Mouse (Mus musculus) neural tube, embryonic 13.5 days (tissue): ENCODE results near the gene Nuak1. TPM values are rescaled to one million over a fixed set of nuclear protein-coding genes. Genes with fewer than 3 reads are reported as not detected.

Experiments used
- ATAC-seq: fragments of 200-750 bp; cut with Nextera tagmentation; 2 replicates; pipeline ENCODE4 v1.8.0; 2017; ENCODE audit warnings: low read depth, mild to moderate bottlenecking, moderate TSS enrichment, moderate library complexity
- H3K27ac ChIP-seq: fragments of 300-500 bp; sonication (generic); replicated peaks from 2 replicates; pipeline ENCODE4 v1.5.1; 2015; ENCODE audit warnings: moderate library complexity, mild to moderate bottlenecking, inconsistent platforms
- H3K27me3 ChIP-seq: fragments of 300-500 bp; sonication (generic); 2 replicates; pipeline ENCODE4 v1.6.1; 2015; ENCODE audit warnings: mild to moderate bottlenecking, inconsistent platforms
- H3K36me3 ChIP-seq: fragments of 300-500 bp; sonication (generic); 2 replicates; pipeline ENCODE4 v1.6.1; 2015; ENCODE audit warnings: mild to moderate bottlenecking, inconsistent platforms
- H3K4me1 ChIP-seq: fragments of 300-500 bp; sonication (generic); replicated peaks from 2 replicates; pipeline ENCODE4 v1.6.1; 2015; ENCODE audit warnings: inconsistent platforms
- H3K4me2 ChIP-seq: fragments of 300-500 bp; sonication (generic); 2 replicates; pipeline ENCODE4 v1.6.1; 2015; ENCODE audit warnings: inconsistent platforms, mild to moderate bottlenecking, moderate library complexity
- H3K4me3 ChIP-seq: fragments of 300-500 bp; sonication (generic); 2 replicates; pipeline ENCODE4 v1.5.1; 2015; ENCODE audit warnings: mild to moderate bottlenecking, inconsistent platforms
- H3K9ac ChIP-seq: fragments of 300-500 bp; sonication (generic); 2 replicates; pipeline ENCODE4 v1.6.1; 2015; ENCODE audit warnings: moderate library complexity, mild to moderate bottlenecking, inconsistent platforms
- H3K9me3 ChIP-seq: fragments of 300-500 bp; sonication (generic); 2 replicates; pipeline ENCODE4 v1.6.1; 2016; ENCODE audit warnings: inconsistent platforms
- WGBS: fragments of 180-500 bp; shearing (Covaris S2); methylation state at CpG from one replicate; pipeline ENCODE4 v1.1.7; 2015; 5-methylcytosine and 5-hydroxymethylcytosine counted together
- polyA plus RNA-seq: library from polyadenylated mRNA; unstranded; fragments of >200 nt; fragmentation: Nextera tagmentation; extraction: Ambion mirVana; gene quantifications from 2 replicates; pipeline ENCODE4 v1.2.1, GENCODE M21; 2015

The Nuak1 gene
- polyA plus RNA-seq, 1 experiment from 2014 or later, result 5.7 TPM

DNA sequence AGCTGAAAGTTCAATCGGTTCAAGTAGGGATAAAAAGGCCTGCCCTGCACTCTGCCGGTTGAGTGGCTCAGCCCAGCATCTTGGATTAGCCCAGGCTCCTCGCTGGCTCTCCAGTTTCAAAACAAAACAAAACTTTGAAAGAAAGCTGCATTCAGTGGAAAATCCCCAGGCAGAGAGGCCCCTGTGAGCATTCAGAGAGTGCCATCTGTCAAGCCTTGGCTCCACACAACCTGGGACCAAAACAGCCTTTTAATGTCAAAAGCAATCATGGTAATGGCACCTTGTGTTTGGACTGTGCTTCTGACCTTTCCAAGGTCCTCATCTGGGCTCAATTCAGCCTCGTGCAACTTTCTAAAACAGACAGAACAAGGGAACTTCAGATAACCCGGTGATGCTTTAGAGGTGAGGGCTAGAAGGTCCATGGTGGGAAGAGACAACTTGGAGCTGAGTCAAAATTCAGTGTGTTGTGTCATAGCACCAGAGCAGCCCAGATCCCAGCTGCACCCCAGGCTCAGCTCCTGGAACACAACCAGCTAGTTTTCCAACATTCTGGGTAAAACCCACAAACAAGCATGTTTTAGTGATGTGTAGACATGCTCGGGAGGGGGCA is 27.3 kb upstream of the Nuak1 start:
- H3K27ac ChIP-seq, result no peak overlapping the region
- H3K9me3 ChIP-seq, result no peaks in the 10 kb centered on the region
- WGBS, result 44% methylated on average over 6 of the region's 6 CpGs
- H3K36me3 ChIP-seq, result no peaks in the 10 kb centered on the region
- H3K27me3 ChIP-seq, result no peaks in the 10 kb centered on the region
- H3K4me1 ChIP-seq, result no peaks in the 10 kb centered on the region
- H3K4me2 ChIP-seq, result no peak overlapping the region
- no peak for ATAC-seq
- H3K4me3 ChIP-seq, result no peak overlapping the region
- H3K9ac ChIP-seq, result no peak overlapping the region

DNA sequence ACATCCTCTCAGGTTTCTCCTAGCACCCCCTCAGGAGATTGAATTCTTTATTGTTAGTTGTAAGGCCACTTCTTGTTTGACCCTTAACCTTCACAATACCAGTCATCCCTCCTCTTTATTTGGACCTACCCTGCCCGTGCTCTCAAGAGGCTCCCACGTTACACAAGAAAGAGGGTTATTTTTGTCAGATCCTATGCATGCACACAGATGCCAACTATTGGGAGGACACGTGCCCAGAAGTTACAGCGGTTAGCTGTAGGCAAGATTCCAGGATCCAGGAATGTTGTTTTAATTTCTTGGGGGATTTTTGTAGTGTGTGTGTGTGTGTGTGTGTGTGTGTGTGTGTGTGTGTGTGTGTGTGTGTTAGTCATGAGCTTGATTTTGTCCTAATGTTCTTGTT is 25.1 kb upstream of the Nuak1 start:
- Histone ChIP-seq H3K4me3 (no peak overlapping the region), H3K4me1 (no peaks in the 10 kb centered on the region), H3K36me3 (no peaks in the 10 kb centered on the region), H3K4me2 (no peak overlapping the region), H3K27me3 (no peaks in the 10 kb centered on the region), H3K27ac (no peak overlapping the region), H3K9ac (no peak overlapping the region), H3K9me3 (no peaks in the 10 kb centered on the region)
- WGBS, result 71% methylated on average over 4 of the region's 4 CpGs
- ATAC-seq, result no peak

DNA sequence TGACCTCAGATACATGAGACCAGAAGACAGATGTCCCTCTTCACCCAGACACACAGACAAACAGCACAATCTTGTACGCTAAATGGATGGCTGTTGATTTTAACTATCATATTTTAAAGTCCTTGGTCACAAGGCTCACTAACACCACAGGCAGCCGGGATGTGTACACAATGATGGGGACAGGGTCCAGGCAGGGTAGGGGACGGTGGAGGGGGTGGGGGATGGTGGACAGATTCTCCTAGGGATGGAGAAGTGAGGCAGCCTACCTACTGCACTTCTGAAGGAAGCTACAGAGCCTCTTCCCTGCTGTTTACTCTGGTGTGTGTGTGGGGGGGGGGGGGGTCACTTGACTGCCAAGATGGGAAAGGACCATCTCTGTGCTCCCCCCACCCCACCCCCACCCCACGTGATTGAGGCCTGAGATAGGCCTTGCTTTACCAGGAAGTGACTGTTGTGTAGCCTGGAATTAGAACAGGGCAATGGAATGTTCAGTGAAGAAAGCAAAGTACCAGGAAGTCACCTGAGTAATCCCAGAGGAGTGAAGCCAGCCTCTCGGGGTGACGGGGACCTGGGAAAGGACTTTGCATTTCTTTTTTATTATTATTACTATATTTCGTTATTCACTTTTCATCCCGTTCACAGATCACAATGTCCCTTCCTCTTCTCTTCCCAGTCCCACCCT is 20.2 kb upstream of the Nuak1 start:
- WGBS, result 81% methylated on average over 8 of the region's 8 CpGs
- Histone ChIP-seq H3K9ac (no peak overlapping the region), H3K4me1 (no peaks in the 10 kb centered on the region), H3K27ac (no peak overlapping the region), H3K27me3 (no peaks in the 10 kb centered on the region), H3K4me2 (no peak overlapping the region), H3K4me3 (no peak overlapping the region), H3K36me3 (no peaks in the 10 kb centered on the region), H3K9me3 (no peaks in the 10 kb centered on the region)
- no peak for ATAC-seq

DNA sequence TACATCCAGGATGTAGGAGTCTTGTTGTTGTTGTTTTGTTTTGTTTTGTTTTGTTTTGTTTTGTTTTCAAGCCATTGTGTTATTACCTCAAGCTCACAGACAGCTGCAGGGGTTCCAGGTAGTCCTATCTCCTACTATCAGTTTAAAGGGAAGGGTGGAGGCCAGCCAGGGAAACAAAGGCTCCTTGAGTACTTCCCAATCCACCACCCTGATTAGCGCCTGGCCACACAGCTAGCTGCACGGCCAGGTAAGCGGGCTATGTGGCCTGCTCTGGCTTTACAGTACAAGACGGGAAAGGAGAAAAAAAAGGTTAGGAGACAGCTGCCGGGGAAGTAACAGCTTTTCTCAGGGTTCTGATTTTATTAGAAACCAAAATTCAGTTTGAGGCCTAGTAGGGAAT is 17.7 kb upstream of the Nuak1 start:
- no peak overlapping the region for H3K4me3 ChIP-seq
- H3K9me3 ChIP-seq, result no peaks in the 10 kb centered on the region
- no peak overlapping the region for H3K27ac ChIP-seq
- H3K4me2 ChIP-seq, result no peak overlapping the region
- no peak for ATAC-seq
- WGBS, result 89% methylated on average over 5 of the region's 5 CpGs
- no peaks in the 10 kb centered on the region for H3K4me1 ChIP-seq
- no peaks in the 10 kb centered on the region for H3K36me3 ChIP-seq
- no peaks in the 10 kb centered on the region for H3K27me3 ChIP-seq
- no peak overlapping the region for H3K9ac ChIP-seq

DNA sequence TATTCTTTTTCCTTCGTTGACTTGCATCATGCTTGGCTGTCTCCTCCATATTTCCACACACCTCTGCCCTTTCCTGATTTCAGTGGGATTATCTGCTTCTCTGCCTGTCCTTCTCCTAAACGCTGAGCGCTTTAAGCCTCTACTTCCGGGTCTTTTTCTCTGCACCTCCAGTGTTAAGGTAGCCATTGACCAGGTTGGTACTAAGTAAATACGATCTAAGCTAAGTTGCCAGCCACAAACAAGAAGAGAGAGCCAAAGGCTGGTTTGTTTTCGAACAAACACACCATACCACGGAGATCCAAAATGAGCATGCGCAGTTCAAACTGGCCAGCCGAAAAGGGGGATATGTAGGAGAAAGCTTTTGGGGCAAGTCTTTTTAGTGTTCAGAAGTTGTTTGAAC is 17.1 kb upstream of the Nuak1 start:
- Histone ChIP-seq H3K4me2 (no peak overlapping the region), H3K4me3 (no peak overlapping the region), H3K27me3 (no peaks in the 10 kb centered on the region), H3K27ac (no peak overlapping the region), H3K36me3 (no peaks in the 10 kb centered on the region), H3K9ac (no peak overlapping the region), H3K9me3 (no peaks in the 10 kb centered on the region), H3K4me1 (no peaks in the 10 kb centered on the region)
- no peak for ATAC-seq
- 92% methylated on average over 9 of the region's 9 CpGs for WGBS

DNA sequence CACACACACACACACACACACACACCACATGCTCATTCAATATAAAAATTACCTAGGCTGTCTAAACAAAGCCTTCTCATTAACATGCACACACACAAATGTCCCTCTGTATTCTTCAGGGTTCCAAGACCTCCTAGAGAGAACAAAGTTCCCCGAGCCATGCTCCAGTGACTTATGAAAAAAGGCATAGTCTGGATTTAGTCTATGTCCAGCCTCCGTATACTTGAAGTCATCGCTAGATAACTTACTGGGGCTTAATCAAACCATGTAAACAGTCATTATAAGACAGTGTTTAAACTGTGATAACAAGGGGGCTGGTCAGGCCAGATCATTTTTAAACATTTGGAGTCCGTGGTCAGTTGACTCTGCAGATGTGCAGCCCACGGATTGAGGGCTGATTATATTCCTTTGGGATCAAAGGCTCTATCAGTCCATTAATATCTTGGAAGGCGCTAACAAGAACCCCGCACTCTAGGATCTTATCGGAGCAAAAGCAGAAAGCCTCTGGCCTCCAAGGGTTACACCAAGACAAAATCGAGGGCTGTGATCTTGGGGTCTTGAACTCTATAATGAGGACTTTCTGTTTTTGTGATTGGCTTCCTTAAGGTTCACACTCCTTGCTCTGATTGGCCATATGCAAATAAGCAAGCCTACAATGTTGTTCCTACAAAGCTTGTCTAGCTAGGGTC is 16.4 kb upstream of the Nuak1 start:
- ATAC-seq, result no peak
- 63% methylated on average over 9 of the region's 9 CpGs for WGBS
- no peaks in the 10 kb centered on the region for H3K36me3 ChIP-seq
- no peaks in the 10 kb centered on the region for H3K4me1 ChIP-seq
- no peak overlapping the region for H3K9ac ChIP-seq
- H3K4me3 ChIP-seq, result no peak overlapping the region
- H3K27me3 ChIP-seq, result no peaks in the 10 kb centered on the region
- no peaks in the 10 kb centered on the region for H3K9me3 ChIP-seq
- no peak overlapping the region for H3K27ac ChIP-seq
- H3K4me2 ChIP-seq, result no peak overlapping the region

DNA sequence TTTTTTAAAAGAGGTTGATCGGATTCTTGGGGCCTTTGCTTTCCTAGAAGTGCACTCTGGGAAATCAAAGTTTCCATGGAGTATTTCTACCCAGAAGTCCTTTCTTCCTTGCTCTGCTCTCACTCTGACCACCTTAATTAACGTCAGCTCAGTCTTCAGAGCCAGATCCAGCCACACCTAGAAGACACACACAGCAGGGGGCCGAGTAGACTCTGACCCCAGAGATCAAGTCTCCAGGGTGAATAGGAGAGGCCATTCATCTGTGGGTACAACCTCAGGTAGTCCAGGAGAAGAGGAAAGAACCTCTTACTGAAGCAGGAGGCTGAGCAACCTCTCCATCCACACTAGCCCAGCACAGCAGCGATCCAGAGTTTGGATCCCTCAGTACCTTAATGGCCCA is 11.5 kb upstream of the Nuak1 start:
- Histone ChIP-seq H3K4me1 (peaks cover 10% of the 10 kb centered on the region), H3K27me3 (no peaks in the 10 kb centered on the region), H3K9ac (no peak overlapping the region), H3K9me3 (no peaks in the 10 kb centered on the region), H3K27ac (no peak overlapping the region), H3K4me2 (no peak overlapping the region), H3K4me3 (no peak overlapping the region), H3K36me3 (no peaks in the 10 kb centered on the region)
- 75% methylated on average over 4 of the region's 4 CpGs for WGBS
- ATAC-seq, result no peak

DNA sequence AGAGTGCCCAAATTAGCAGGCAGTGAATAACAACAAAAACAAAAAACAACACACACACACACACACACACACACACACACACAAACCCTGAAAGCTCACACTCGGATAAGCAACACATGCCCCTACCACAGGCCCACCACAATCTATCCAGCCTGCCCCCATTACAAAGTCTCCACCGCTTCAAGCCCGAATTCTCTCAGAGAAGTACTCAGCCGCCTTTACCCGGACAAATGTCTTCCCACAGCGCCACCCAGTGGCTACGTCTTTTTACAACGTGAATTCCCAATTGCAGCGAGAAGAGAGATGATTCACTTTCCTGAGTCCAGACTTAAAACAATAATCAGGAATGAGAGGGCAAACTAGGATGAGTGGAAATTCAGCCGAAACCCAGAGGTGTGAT is 10.3 kb upstream of the Nuak1 start:
- WGBS, result 3% methylated on average over 10 of the region's 10 CpGs
- Histone ChIP-seq H3K9me3 (no peaks in the 10 kb centered on the region), H3K27me3 (no peaks in the 10 kb centered on the region), H3K27ac (no peak overlapping the region), H3K4me2 (no peak overlapping the region), H3K4me1 (peaks cover 10% of the 10 kb centered on the region), H3K4me3 (no peak overlapping the region), H3K36me3 (no peaks in the 10 kb centered on the region), H3K9ac (no peak overlapping the region)
- ATAC-seq, result peak; percentile 59

DNA sequence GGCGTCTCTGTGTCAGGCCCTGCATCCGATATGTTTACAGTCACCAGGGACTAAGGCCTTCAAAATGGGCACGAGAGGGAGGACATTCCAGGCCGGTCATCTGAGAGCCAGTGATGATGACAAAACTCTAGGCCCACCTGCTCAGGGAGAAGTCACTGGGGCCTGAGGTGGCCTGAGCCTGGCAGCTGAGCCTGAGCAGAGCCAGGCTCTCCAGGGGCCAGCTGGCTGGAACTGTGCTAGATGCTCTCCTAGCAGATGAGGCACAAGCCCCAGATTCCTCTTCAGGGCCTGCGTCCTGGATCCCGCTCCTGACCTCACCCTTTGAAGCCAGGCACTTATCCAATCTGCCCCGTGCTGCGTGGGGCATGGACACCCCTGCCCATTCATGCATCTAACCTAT is 9.3 kb upstream of the Nuak1 start:
- no peak overlapping the region for H3K4me2 ChIP-seq
- no peaks in the 10 kb centered on the region for H3K9me3 ChIP-seq
- H3K9ac ChIP-seq, result no peak overlapping the region
- no peaks in the 10 kb centered on the region for H3K36me3 ChIP-seq
- H3K27me3 ChIP-seq, result no peaks in the 10 kb centered on the region
- ATAC-seq, result no peak
- H3K4me1 ChIP-seq, result peaks cover 10% of the 10 kb centered on the region
- no peak overlapping the region for H3K27ac ChIP-seq
- H3K4me3 ChIP-seq, result no peak overlapping the region
- whole genome bisulfite sequencing, result 77% methylated on average over 8 of the region's 8 CpGs

DNA sequence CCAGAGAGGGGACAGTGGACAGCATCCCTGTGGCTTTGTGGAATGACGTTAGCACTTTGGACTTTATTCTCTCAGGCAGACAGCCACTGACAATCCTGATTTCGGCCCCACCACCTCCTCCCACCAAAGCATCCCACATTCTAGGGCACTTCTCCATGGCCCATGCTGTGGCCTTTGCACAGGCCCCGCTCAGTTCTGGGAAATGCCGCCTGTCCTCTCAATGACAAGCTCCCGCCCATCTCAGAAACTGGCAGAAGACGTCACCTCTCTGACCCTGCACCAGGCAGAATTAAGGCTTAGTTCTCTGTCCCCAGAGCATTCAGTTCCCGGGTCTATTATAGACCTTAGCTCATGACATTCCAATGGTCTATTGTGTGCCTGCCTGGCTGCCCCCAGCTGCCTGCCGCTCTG is 7.0 kb upstream of the Nuak1 start:
- Histone ChIP-seq H3K4me1 (peaks cover 23% of the 10 kb centered on the region), H3K9me3 (no peaks in the 10 kb centered on the region), H3K27me3 (no peaks in the 10 kb centered on the region), H3K4me3 (no peak overlapping the region), H3K36me3 (no peaks in the 10 kb centered on the region), H3K9ac (peak overlapping the region; percentile 28; the same call in 1 of the 2 replicates), H3K4me2 (no peak overlapping the region), H3K27ac (no peak overlapping the region)
- ATAC-seq, result no peak
- WGBS, result 8% methylated on average over 8 of the region's 8 CpGs

DNA sequence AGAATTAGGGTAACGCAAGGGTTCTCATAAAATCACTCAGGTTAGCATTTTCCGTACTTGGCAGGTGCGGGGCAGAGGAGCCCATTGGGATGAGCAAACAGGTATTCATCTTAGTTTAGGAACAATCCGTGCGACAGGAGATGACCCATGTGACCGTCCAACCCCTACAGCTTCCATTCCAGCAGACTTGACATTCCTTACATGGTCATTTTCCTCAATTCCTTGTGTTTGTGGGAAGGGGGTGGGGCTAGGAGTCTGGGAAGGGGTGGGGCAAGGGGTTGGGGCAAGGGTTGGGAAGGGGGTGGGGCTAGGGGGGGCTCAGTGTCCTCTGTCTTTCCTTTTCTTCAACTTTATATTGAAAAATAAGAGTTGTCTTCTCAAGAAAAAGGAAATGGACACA is 6.3 kb upstream of the Nuak1 start:
- Histone ChIP-seq H3K4me1 (peaks cover 31% of the 10 kb centered on the region), H3K4me2 (no peak overlapping the region), H3K4me3 (no peak overlapping the region), H3K9ac (no peak overlapping the region), H3K36me3 (no peaks in the 10 kb centered on the region), H3K9me3 (no peaks in the 10 kb centered on the region), H3K27me3 (no peaks in the 10 kb centered on the region), H3K27ac (no peak overlapping the region)
- no peak for ATAC-seq
- 65% methylated on average over 6 of the region's 6 CpGs for WGBS

DNA sequence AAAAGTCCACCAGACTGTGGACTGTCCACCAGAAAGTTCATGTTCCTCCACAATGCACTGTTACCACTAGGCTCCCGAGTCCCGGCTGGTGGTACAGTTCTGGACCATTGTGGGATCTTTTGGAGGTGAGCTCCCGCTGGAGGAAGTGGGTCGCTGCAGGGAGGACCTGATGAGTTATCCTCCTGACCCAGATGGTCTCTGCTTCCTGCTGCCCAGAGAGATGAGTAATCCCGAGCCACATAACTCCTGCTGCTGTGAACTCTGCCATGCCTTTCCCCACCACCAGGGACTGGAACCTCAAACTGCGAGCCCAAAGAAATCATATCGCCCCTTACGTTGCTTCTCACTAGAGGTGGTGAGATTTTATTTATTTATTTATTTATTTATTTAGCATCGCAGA is 4.0 kb upstream of the Nuak1 start:
- H3K9me3 ChIP-seq, result no peaks in the 10 kb centered on the region
- H3K4me1 ChIP-seq, result peaks cover 41% of the 10 kb centered on the region
- H3K4me2 ChIP-seq, result no peak overlapping the region
- H3K9ac ChIP-seq, result no peak overlapping the region
- ATAC-seq, result no peak
- H3K4me3 ChIP-seq, result no peak overlapping the region
- WGBS, result 82% methylated on average over 9 of the region's 9 CpGs
- H3K36me3 ChIP-seq, result no peaks in the 10 kb centered on the region
- H3K27ac ChIP-seq, result no peak overlapping the region
- H3K27me3 ChIP-seq, result no peaks in the 10 kb centered on the region
